Mouse (Mus musculus) kidney, postnatal 25 days (tissue): ENCODE data around the gene Hoxa1.
A peak's percentile ranks its signal among the peaks of the same experiment; 100 is the strongest.

Experiments used
- DNase-seq, 2 experiments: peaks; one replicate each; pipeline ENCODE4 v3.0.0; 2021; ENCODE audit warnings: mixed read lengths in 2 of 2

Hoxa1 gene

DNA sequence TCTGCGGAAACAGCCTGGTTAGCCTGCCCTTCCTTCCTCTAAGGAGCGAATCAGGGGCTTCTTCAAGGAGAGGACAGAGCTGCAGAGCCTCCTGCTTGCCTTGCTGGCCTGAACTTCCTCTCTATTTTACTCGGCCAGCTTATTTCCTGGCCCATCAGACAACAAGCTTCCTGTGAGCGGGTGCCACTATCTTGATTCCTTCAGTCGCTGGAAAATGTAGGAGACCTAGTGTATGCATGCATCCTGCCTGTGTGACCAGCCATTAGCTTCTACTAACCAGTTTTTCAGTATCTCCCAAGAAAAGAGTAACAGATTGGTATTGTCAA lies 12.7 kb upstream of the Hoxa1 start:
- DNase-seq: peak in 1 of 2 experiments; percentile 44

DNA sequence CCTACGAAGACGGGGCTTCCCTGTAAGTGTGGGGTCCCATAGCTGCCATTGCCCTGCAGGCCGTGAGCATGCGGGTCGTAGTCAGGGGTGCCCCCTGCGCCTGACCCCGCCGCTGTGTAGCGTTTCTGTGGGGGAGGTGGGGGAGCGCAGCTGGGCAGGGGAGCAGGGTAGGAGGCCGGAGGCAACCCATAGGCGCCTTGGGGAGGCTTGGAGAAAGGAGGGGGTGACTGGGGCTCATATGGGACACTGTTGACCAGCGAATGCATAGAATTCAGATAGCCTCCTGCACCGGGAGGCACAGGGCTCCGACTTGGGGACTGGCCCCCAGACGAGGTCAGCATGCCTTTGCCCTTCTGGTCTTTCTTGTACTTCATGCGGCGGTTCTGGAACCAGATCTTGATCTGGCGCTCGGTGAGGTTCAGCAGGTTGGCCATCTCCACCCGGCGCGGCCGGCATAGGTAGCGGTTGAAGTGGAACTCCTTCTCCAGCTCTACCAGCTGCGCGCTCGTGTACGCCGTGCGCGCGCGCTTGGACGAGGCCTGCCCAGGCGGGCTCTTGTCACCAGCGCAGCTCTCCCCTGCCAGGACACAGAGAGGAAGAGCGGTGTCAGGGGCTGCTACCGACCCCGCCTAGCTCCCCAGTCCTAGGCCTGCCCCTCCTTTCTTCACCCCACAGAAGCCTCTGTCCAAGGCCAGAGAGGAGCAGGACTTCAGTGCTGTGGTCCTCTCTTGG lies 12.2 kb upstream of the Hoxa1 start:
- DNase-seq: peak in 1 of 2 experiments; percentile 77

DNA sequence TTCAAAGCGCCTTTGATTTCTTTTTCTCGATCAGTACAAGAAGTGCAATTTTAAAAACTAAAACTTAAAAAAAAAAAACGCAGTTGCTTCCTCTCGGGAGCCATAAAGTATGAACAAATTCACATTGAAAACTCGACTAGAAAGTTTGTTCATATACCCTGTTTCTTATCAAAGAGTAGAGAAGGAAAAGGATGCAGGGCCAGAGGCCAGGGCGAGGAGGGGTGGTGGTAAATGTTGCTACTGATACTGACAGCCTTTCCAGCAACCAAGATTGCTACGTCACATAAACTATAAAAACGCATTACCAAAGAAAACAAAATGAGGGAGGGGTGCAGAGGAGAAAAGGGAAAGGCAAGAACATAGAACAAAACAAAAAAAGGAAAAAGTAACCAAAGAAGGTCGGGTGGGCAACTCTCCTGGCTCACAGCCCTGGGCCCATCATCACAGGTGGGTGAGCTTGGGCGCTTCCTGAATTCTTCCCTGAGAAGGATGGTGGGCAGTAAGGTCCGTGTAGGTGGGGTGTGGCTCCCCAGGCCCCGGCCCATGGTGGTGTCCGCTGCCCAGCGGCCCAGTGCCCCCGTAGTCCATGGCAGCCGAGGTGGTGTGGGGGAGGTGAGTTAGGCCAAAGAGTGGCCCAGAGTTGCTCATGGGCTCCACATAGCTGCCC lies 11.5 kb upstream of the Hoxa1 start:
- DNase-seq: peak in 1 of 2 experiments; percentile 2

DNA sequence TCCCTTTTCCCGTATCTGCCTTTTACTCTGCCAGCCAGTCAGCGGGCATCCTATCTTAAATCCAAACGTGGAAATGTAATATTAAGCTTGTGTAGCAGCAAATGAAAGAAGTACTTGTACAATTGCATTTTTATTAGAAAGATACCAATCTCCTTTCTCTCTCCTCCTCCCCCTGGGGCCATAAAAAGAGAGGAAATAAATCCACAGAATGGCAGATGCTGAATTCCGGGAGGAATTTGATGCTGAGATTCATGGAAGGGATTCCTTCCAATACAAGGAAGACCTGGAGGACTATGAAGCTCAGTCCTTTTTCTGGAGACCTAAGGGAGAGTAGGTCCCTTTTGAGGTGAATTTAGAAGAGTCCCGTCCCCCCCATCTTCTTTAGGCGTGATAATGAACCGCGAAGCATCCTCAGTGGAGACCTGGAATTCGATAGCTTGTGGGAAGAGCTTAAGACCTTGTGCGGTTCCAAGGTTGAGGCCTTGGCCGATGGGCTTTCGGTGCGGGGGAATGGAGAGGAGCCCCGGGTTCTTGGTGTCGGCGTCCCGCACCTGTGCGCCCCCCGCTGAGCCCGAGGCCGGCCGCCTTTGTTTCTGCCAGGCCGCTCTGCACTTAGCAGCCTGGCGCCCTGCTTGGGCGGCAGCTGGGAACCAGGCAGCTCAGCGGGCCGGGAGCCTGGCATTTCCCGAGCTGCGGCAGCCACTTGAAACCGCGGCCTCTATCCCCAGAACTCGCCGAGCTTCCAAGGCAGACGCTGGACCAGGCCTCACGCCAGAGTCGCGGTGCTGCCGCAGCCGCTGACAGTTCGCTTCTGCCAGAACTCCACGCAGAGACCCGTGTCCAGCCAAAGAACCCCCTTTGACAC lies 10.3 kb upstream of the Hoxa1 start:
- peak in 1 of 2 experiments; percentile 18 for DNase-seq

DNA sequence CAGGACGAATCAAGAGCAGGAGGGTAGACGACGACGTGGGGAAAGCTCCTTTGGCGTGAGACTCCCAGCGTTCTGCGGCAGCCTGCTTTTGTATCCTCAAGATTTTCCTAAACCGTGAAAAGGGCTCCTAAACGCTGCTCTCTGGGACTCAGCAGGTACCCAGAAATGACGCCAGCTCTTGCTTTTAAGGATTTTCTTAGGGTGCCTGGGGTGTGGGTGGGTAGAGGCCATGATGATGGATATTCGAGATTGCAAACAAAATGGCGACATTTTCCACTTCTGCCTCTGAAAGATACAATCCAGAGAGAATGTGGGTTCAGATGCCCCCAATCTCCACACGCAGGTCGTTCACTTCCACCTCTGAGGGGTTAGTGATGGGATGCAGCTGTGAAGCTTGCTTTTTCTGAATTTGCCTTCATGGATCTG lies 9.6 kb upstream of the Hoxa1 start:
- no peak for DNase-seq

DNA sequence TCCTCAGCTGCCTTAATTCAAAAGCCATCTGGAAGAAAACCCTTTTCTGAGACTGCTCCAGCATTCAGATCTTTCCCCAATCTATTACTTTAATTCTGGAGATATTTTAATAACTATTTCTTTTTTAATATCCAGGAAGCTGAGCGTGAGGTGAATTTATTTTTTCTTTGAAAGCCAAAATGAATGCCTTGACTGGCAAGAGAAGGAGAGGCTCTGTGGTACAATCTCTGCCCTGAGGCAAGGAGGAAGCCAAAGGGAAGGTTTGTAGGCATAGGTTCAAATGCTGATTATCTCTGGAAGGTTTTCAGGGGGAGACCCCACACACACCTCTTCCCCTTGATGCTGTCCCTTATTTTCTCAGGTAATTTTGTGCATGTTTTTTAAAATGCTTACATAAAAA lies 9.1 kb upstream of the Hoxa1 start:
- no peak for DNase-seq

DNA sequence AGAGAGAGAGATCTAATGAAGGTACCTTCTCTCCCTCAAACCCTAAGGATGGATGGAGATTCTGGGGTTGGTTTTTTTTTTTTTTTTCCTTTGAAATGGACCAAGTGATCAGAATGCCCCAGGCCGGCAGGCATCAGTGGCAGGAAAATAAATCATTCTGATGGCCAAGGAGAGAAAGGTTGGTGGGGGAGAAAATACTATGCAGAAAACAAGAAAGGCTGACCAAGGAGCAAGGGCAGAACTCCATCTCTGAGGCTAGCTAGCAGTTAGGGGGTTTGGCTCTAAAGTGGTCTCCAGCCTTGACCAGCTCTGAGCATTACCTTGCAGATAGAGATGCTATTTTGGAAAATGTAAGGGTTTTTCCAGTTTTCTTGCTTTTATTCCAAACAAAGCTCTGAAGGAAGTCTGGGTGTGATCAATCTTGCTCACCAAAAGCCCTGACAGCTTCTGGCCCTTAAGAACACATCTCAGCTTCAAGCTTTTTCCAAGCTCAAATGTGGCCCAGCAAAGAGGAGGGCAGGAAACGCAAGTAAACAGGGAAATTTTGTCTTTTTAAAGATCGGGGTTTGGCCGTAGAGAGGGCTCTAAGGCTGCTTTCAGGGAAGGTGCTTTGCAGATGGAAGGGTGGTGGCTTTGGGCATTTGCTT lies 8.4 kb upstream of the Hoxa1 start:
- DNase-seq: no peak

DNA sequence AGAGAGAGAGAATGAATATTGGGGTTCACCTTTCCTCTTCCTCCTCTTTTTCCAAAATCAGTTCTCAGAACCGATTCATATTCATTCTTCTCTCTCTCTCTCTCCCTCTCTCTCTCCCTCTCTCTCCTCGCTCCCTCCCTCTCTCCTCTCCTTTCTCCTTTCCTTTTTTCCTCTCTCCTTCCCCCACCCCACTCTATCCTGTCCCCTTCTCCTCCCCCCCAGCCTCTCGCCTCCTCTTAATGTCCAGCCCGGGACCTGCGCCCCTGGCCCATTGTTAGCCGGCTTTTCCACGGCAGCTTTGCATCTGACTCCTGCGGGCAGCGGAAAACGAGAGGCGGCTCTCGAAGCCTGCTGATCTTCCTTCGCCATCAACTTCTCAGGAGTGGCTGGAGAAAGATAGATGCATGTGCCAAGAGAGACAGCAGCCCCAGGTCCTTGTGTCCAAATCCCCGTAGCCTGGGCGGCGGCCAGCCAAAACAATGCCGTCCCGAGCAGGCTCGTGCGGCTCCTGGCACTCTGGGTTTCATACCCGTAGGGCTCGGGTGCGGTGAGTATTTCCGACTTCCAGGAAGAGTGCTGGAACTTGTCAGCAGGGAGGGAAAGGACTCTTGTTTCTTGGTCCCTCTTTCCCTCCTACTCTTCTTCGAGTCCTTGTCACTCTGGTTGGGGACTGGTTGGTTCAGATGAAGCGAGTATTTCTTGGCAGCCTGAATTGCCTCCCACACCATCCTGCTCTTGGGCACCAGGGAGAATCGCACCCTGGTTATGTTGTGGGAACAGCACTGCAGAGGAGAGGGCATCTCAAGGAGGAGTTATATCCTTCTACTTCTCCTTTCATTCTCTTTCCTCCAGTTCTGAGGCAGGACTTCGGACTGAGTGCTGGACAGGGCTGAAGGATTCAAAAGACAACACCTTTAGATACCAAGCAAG lies 7.6 kb upstream of the Hoxa1 start:
- DNase-seq: peak; percentile 44 to 66

DNA sequence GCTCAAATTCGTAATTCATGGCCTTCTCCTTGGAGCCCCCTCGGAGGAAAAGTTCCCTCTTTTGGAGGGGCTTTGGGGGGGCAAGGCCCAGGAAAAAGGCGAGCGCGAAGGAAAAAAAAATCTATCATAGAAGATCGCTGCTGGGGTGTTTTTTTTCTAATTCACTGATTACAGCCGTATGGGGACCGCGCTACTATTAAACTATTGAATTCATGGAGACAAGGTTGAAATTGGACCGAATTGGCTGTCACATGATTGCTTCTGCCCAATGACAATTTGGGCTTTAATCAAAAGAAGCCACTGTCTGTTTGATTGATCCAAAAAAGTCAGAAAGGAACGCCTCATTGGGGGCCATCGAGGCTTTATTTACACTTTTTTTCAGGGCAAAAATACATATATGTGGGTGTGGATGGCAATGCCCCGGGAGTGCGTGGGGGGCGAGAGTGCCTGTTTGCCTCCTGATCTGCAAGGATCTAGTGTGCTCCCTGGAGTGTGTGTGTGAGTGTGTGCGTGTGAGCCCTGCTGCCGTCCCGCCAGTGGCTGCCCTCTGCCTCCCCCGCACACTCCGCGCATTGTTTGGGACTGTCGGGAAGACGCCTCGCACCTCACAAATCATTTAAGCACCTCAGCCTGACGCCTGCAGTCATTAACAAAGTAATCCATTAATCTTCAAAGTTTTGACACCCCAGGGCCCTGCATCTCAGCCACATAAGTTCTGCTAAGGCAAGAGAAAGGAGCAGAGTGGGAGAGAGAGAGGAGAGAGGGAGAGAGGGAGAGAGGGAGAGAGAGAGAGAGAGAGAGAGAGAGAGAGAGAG lies 6.7 kb upstream of the Hoxa1 start, which contains the start of gene Hoxa2:
TSS of gene Hoxa2 (minus strand) at position 206 of the 815 bp plus-strand sequence.
- DNase-seq: peak; percentile 21 to 55

DNA sequence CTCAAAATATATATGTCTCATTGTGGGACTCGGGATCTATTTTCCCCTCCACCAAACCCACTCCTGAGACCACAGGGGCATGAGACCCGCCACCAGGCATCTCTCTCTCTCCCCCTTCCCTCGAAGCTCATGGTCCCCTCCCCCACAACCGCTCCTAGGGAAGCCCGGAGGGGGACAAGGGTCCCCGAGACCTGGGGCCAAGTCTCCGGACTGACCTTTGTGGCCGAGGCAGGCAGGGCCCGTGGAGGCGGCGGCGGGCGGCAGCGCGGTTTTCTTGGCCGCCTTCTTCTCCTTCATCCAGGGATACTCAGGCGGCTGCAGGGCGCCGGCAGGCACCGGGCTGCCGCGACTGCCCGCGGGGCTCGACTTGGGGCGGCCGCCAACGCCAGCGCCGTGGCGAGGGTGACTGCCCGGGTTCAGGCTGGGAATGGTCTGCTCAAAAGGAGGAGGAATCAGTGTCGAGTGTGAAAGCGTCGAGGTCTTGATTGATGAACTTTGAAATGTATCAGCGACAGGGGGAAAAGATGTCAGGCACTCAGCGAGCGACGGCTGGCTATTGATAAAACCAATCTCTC lies 6.0 kb upstream of the Hoxa1 start:
- peak; percentile 29 to 59 for DNase-seq

DNA sequence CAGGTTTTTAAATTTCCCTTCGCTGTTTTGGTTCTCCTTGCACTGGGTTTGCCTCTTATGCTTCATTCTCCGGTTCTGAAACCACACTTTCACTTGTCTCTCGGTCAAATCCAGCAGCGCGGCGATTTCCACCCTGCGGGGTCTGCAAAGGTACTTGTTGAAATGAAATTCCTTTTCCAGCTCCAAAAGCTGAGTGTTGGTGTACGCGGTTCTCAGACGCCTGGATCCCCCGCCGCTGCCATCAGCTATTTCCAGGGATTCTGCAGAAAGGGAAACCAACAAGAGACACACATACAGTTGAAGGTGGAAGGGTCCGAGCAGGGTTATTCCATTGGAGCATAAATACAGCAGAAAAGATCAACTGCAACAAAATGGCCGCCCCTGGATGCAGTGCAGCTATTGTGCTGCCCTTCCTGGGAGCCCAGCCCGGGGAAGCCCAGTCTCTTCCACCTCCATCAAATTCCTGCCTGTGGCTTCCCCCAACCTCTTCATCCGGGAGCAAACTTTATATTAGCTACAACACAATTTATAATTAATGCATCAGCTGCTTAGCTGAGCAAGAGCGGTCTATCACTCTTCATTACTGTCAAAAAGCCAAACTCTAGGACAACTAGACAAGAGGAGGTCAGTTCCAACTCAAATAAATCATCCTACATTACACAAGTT lies 5.4 kb upstream of the Hoxa1 start:
- DNase-seq: peak in 1 of 2 experiments; percentile 11

DNA sequence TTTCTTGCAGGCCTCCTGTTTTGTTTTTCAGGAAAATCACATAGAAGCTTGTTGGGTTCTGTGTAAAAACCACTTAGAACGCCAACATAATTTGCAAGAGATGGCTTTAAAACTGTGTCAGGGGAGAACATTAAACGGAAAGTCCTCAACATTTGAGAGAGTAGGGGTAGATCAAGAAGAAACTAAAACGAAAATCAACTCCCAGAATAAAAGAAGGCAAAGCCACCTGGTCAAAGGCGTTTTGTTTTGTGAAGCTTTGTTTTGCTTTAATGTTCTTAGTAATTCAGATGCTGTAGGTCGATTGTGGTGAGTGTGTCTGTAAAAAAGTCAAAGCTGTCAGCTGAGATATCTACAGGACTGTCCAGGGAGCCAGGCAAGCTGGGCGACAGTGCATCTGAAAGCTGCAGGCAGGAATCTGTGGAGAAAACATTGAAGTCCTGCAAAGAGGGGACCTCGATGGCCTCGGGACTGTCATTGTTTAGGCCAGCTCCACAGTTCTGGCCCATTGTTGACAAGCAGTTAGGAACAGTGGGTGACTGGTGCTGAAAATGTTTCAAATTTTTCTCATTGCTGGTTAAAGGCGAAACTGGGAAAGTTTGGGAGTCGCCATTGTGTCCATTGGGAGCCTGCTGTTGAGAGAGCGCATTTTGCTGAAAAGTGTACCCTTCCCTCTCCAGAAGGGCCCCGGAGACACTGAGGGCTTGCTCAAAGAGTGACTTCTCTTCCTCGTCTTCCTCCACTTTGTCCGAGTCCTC lies 4.7 kb upstream of the Hoxa1 start:
- DNase-seq: no peak

DNA sequence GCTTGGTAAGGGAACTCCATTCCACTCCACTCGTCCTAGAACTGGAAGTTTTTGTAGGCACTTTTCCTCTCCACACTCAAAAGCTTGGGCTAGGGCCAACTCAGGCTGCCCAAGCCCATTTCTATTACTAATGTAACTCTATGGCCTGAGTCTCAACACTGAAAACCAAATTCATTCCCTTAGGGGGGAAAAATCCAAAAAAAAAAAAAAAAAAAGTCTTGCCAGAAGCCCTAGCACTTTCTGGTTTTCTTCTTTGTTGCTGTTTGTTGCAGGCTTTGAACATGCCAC lies 3.9 kb upstream of the Hoxa1 start:
- peak in 1 of 2 experiments; percentile 33 for DNase-seq

DNA sequence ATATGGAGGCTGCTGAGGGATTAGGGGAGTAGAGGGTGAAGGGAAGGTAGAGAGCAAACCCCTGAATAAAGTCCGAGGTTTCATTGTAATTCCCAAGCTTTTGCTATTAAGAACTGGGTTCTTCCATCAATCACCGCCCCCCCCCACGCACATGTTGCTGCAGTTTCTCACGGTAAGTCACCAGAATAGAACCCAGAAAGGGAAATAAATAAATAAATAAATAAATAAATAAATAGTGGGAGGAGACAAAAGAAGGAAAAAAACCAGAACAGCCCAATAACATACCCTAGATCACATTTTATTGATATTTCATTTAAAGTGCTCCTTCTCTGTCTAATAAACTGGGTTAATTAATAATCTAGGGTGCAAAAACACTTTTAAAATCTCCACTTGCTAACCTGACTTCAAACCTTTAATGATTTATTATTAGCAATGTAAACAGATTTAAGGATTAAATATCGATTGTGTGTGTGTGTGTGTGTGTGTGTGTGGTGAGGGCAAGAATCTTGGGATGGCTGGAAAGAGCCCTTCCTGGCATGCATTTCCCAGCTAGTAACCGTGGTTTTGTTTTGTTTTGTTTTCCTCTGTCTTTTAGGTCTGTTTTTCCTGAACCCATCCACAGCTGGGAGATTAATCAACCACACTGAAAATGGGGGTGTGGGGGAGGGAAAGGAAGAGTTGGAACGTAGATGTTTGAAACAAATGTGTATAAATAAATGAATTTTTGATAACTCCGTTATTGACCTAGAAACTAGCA lies 3.4 kb upstream of the Hoxa1 start:
- DNase-seq: peak in 1 of 2 experiments; percentile 23

DNA sequence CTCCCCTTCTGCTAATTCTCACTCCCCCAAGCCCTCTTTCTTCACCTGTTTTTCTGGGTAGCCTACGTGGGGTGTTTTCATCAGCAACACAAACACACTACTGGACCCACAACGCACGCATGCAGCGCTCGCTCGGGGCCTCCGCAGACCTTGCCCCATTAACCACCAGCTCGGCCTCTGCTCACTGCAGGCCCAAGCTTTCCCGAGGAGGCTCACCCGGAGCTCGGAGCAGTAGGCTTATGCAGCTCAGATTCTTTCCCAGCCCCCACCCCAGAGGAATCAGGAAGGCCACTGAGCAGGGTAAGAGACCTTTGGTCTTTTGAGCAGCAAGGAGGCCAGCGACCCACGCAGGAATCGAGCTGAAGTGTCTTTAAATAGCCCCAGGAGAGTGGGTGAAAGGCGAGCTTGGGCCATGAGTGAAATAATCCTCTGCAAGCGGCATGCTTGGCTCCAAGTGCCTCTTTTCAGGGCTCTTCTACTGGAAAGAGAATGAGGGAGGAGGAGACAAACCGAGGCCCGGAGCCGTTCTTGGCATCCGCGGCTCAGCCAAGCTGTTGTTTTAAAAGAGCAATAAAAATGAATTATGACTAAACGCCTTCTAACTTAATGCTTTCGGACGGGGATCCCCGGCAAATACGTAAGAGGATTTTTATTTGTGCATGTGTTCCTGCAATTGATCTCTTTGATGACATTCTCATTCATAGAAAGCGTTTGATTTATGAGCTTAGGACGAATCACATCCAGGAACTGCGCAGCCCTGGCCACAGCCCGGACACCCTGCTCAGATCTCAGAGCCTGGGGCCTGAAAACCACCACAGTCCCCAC lies 2.6 kb upstream of the Hoxa1 start:
- DNase-seq: peak; percentile 75 to 90

DNA sequence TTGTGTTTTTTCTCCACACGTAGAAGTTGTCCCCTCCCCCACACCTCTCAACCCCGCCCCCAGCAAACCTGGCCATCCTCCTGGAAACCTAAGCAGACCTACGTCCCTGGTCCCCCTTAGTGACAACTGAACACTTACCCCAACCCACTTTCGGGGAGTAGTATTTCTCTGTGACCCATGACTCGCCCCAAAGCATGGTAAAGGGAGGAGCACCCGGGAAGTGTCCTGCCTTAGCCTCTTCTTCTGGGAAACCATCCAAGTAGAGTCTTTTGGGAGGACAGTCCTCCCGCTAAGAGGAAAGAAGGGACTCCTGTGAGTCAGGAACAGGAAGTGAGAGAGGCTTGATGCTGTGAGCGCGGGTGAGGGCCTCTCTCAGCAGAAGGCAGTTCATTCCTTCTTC lies 1.9 kb upstream of the Hoxa1 start:
- DNase-seq: peak; percentile 33 to 67

DNA sequence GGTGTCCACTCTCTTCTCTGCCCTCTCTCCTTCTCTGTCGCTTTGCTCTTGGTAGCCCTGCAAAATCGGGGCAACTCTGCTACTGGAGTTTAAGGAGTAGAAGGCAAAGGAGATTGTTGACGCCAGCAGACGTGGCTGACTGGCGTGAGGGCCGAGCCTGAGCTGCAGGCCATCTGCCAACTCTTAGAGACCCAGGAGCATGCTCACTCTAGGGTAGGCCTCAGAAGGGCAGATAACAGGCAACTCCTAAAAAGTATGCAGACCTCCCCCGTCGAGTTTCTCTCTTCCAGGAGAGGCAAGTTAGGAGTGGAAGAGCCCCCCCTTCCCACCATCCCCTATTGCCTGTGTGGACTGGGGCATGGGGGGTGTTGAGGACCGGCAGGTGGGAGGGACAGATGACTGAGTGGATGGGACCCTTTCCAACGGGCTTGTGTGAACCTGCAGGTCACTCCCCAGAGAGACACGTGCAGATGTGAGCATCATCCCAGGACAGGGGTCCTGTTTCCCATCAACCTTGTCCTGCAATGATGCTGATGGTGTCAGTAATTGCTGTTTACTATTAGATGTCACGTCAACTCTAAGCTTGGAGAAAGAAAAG lies 1.1 kb upstream of the Hoxa1 start:
- DNase-seq: peak; percentile 64 to 77
